Mouse (Mus musculus) CH12.LX (cell line): ENCODE measurements around the gene C3.

Source experiments
- CTCF ChIP-seq, 2 experiments: IDR thresholded peaks in 1 of 2; conservative IDR thresholded peaks in 1 of 2; 2 replicates each; pipeline ENCODE4 v1.5.1; 2011 to 2012; ENCODE audit warnings: low read depth in 2 of 2, low read length in 2 of 2, improper control_type of control experiment in 1 of 2, inconsistent platforms in 1 of 2, mild to moderate bottlenecking in 1 of 2, moderate library complexity in 1 of 2
- GABPA ChIP-seq: IDR thresholded peaks from 2 replicates; pipeline ENCODE4 v1.6.1; 2012; ENCODE audit warnings: low read depth, low read length, improper control_type of control experiment, inconsistent platforms; ENCODE audit not compliant: insufficient replicate concordance
- JUND ChIP-seq: conservative IDR thresholded peaks from 2 replicates; pipeline ENCODE4 v1.6.1; 2011; ENCODE audit warnings: low read depth, low read length, improper control_type of control experiment
- PAX5 ChIP-seq: IDR thresholded peaks from 2 replicates; pipeline ENCODE4 v1.6.1; 2012; ENCODE audit warnings: low read length, inconsistent platforms, mixed read lengths
- POLR2A ChIP-seq: IDR thresholded peaks from 2 replicates; pipeline ENCODE4 v1.6.1; 2011; ENCODE audit warnings: low read depth, mild to moderate bottlenecking, improper control_type of control experiment, low read length

GRCm38 (mm10) chr17:57250461-57251160 lies 22.7 kb upstream of the C3 start:
- TF ChIP-seq CTCF (conservative IDR thresholded peaks at IDR 0.05 in 1 of 2, IDR thresholded peaks at IDR 0.05 in 1 of 2; ENCODE audit: low read depth in 2 of 2, low read length in 2 of 2) = no peak
- no peak for TF ChIP-seq GABPA
- TF ChIP-seq PAX5 = no peak
- TF ChIP-seq POLR2A = no peak
- TF ChIP-seq JUND = no peak
